Mouse (Mus musculus) intestine, embryonic 15.5 days (tissue): Measurements from ENCODE around the gene Pde6b. TPM values are rescaled to one million over a fixed set of nuclear protein-coding genes. Genes with fewer than 3 reads are reported as not detected.

Experiments used
- ATAC-seq: fragments of 200-750 bp; cut with Nextera tagmentation; 2 replicates; pipeline ENCODE4 v1.8.0; 2017; ENCODE audit warnings: moderate TSS enrichment, moderate library complexity
- H3K27ac ChIP-seq: fragments of 300-500 bp; sonication (generic); 2 replicates; pipeline ENCODE4 v1.5.1; 2015; ENCODE audit warnings: mild to moderate bottlenecking, inconsistent platforms
- H3K27me3 ChIP-seq: fragments of 300-500 bp; sonication (generic); replicated peaks from 2 replicates; pipeline ENCODE4 v1.6.1; 2015; ENCODE audit warnings: inconsistent platforms
- H3K36me3 ChIP-seq: fragments of 300-500 bp; sonication (generic); 2 replicates; pipeline ENCODE4 v1.6.1; 2015; ENCODE audit warnings: inconsistent platforms
- H3K4me1 ChIP-seq: fragments of 300-500 bp; sonication (generic); replicated peaks from 2 replicates; pipeline ENCODE4 v1.6.1; 2015; ENCODE audit warnings: inconsistent platforms
- H3K4me2 ChIP-seq: fragments of 300-500 bp; sonication (generic); replicated peaks from 2 replicates; pipeline ENCODE4 v1.6.1; 2015; ENCODE audit warnings: mild to moderate bottlenecking, inconsistent platforms
- H3K4me3 ChIP-seq: fragments of 300-500 bp; sonication (generic); replicated peaks from 2 replicates; pipeline ENCODE4 v1.5.1; 2015; ENCODE audit warnings: inconsistent platforms
- H3K9ac ChIP-seq: fragments of 300-500 bp; sonication (generic); 2 replicates; pipeline ENCODE4 v1.6.1; 2015; ENCODE audit warnings: inconsistent platforms
- H3K9me3 ChIP-seq: fragments of 300-500 bp; sonication (generic); 2 replicates; pipeline ENCODE4 v1.6.1; 2016; ENCODE audit warnings: inconsistent platforms
- WGBS: fragments of 180-500 bp; shearing (Covaris S2); methylation state at CpG from one replicate; pipeline ENCODE4 v1.1.7; 2015; 5-methylcytosine and 5-hydroxymethylcytosine counted together
- polyA plus RNA-seq: library from polyadenylated mRNA; unstranded; fragments of >200 nt; fragmentation: Nextera tagmentation; extraction: Ambion mirVana; gene quantifications from 2 replicates; pipeline ENCODE4 v1.2.1, GENCODE M21; 2015

Pde6b gene
- polyA plus RNA-seq, 1 experiment from 2014 or later: 0.09 TPM

DNA sequence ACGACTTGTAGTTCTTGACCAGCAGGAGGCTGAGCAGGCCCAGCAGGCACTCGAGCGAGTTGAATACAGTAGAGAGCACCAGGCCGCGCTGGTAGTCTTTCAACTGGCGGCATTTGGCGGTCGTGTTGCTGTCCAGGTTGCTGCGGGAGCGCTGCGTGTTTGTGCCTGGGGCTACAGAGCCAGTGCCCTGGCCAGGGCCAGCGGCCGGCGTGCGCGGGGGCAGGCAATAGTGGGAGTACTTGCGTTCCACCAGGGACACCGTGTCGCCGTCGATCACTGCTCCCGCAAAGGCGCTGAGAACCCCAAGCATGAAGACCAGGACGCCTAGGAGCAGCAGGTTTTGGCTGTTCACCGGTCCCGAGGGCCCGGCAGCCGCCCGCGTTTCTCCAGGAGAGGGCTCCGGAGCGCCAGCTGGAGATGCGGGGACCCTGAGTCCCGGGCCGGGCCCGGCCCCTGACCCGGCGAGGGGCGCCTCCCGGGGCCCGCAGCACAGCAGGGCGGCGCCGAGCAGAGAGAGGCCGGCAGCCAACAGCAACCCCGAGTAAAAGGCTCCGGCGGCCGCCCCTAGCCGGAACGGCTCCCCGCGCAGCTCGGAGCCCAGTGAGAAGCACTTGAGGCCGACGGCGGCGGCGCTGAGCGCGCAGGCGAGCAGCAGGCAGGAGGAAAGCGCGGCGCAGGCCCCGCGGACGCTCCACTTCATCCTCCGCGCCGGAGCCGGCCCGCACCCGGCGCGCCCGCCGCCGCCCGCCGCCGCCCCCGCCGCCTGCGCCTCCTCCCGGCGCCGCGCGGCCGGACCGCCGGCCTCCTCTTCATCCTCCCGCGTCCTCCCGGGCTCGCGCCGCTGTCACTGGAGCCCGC, 21.0 kb upstream of the Pde6b start:
- H3K9ac ChIP-seq: peak overlapping the region; percentile 36
- no peak overlapping the region for H3K27ac ChIP-seq
- H3K4me1 ChIP-seq: peaks cover 28% of the 10 kb centered on the region
- no peaks in the 10 kb centered on the region for H3K9me3 ChIP-seq
- ATAC-seq: peak; percentile 65
- under 1% methylated on average over 68 of the region's 100 CpGs for WGBS
- H3K4me2 ChIP-seq: peak overlapping the region; percentile 98
- H3K4me3 ChIP-seq: peak overlapping the region; percentile 53
- peaks cover 83% of the 10 kb centered on the region for H3K27me3 ChIP-seq
- no peaks in the 10 kb centered on the region for H3K36me3 ChIP-seq

DNA sequence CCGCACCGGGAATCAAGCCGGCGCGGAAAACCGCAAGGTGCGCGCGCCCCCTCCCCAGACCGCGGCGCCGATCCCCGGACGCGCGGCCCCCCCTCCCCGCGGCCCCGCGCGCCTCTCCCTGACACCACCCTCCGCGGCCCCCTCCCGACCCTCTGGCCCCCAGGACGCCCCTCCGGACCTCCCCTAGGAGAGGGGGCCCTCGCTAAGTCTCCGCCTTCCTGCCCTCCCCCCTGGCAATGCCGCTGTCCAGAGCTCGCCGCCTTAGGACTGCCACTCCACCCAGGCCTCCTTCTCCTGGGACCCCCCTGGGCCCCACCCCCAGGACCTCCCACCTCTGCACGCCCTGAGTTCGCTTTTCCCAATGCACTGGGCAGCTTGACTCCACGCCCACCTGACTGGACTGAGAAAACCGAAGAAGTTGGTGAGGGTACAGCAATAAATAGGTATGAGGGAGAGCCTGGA, 20.3 kb upstream of the Pde6b start, which contains the start of gene Gm42517:
TSS of gene Gm42517 (minus strand) at position 52 of the 462 bp plus-strand sequence.
- 0 out of 2 replicates have a peak, but pooled peaks have one; percentile 9 for ATAC-seq
- peak within 1 kb of the TSS; percentile 36 for H3K9ac ChIP-seq
- peak within 1 kb of the TSS; percentile 98 for H3K4me2 ChIP-seq
- H3K9me3 ChIP-seq: no peaks in the 10 kb centered on the region
- H3K4me3 ChIP-seq: peak within 1 kb of the TSS; percentile 53
- H3K36me3 ChIP-seq: no peaks in the 10 kb centered on the region
- H3K27ac ChIP-seq: no peak within 1 kb of the TSS
- 3% methylated on average over 23 of the region's 36 CpGs for WGBS
- peaks cover 85% of the 10 kb centered on the region for H3K27me3 ChIP-seq
- H3K4me1 ChIP-seq: peaks cover 28% of the 10 kb centered on the region

DNA sequence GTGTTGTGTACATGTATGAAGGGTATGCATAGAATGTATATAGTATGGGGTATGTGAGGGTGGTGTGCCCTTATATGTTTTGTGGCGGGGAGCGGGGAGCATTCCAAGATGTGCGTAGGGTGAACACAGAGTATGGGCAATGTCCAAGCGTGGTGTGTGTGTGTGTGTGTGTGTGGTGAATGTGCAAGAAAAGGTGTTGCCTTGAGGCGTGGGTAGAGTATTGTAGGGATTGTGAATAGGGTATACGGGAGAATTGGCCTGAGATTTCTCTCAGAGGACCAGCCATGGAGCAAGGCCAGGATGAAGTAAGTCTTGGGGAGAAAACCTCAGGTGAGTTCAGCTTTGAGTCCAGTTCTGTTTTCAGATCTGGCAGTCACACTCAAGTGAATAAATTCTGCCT, 19.7 kb upstream of the Pde6b start:
- ATAC-seq: no peak
- Histone ChIP-seq H3K27me3 (peaks cover 80% of the 10 kb centered on the region), H3K36me3 (no peaks in the 10 kb centered on the region), H3K4me1 (peaks cover 28% of the 10 kb centered on the region), H3K27ac (no peak overlapping the region), H3K9ac (no peak overlapping the region), H3K4me2 (peak overlapping the region; percentile 98), H3K9me3 (no peaks in the 10 kb centered on the region), H3K4me3 (peak overlapping the region; percentile 53)
- WGBS: 9% methylated on average over 6 of the region's 6 CpGs

DNA sequence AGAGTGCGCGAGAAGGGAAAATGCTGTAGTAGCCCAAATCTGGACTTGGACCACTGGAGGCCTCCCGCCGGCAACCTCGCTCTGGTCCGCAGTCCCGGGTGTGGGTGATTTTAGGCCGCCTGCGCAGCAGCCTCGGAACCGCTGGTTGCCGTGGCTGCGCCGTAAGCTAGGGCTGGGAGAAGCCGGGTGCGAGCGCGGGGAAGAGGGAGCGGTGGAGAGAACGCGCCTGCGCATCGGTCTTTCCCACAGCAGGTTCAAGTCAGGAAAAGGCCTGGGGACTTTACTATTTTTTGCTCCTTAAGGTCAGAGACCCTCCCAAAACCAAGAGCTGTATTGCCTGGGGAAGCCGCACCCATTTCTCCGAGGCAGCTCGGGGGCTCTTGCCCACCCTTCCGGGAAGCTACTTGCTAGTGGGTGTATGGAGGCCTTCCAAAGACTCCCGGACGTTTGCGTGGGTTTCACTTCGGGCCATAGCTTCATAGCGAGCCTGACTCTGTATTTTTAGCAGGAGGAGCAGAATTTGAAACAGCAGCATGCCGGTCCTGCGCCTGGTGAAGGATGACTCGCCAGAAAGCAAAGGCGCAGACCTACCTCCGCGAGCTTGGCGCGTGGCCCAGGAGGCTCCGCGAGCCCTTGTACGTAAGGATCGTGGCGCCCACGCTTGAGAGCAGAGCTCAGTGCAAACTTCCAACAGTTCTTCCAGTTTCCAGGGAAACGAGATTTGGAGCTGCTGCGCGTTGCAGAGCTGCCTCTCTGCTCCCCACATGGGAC, 19.2 kb upstream of the Pde6b start:
- under 1% methylated on average over 49 of the region's 49 CpGs for WGBS
- Histone ChIP-seq H3K9me3 (no peaks in the 10 kb centered on the region), H3K27ac (no peak overlapping the region), H3K4me1 (peaks cover 28% of the 10 kb centered on the region), H3K4me2 (peak overlapping the region; percentile 98), H3K27me3 (peaks cover 75% of the 10 kb centered on the region), H3K9ac (no peak overlapping the region), H3K4me3 (peak overlapping the region; percentile 53), H3K36me3 (no peaks in the 10 kb centered on the region)
- ATAC-seq: no peak

DNA sequence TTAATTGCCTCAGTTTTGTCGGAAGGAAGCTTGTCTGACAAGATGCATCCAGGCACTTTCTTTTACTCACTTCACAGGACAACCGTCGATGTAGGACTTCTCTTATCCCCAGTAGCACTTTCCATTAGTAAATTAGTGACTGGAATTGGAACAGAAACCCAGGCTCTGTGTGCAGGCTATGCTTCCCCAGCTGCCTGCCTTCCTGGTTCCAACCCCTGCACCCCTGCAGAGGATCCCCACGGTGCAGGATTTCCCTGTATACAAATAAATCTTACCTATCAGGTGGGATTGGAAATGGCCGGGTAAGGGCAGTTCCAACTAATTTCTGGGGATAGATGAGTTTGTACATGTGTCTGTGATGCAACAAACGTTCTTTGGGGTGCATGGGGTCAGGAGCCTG, 18.2 kb upstream of the Pde6b start:
- H3K9ac ChIP-seq: no peak overlapping the region
- no peak for ATAC-seq
- H3K27me3 ChIP-seq: peaks cover 66% of the 10 kb centered on the region
- 2% methylated on average over 6 of the region's 6 CpGs for WGBS
- H3K4me3 ChIP-seq: no peak overlapping the region
- H3K4me2 ChIP-seq: no peak overlapping the region
- peaks cover 28% of the 10 kb centered on the region for H3K4me1 ChIP-seq
- H3K36me3 ChIP-seq: no peaks in the 10 kb centered on the region
- no peaks in the 10 kb centered on the region for H3K9me3 ChIP-seq
- no peak overlapping the region for H3K27ac ChIP-seq

DNA sequence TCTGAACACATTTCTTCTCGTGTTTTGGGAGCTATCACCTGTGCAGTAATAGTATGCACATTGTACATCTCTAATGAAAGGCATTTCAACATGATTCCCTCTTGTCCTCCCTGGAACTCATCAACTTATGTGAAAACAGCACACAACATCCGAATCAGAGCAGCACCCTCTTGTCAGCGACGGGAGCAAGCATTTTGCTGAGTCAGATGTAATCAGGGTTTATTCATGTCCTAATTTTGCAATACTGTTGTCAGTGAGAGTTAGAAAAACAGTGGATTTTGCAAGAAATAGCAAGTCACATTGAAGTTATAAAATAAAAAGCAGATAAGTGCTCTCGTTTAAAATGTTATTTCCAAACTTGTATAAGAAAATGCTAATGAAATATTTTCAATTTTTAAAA, 14.1 kb upstream of the Pde6b start:
- no peak overlapping the region for H3K4me2 ChIP-seq
- no peak overlapping the region for H3K9ac ChIP-seq
- WGBS: 71% methylated on average over 5 of the region's 5 CpGs
- H3K27ac ChIP-seq: no peak overlapping the region
- H3K27me3 ChIP-seq: peaks cover 27% of the 10 kb centered on the region
- no peaks in the 10 kb centered on the region for H3K9me3 ChIP-seq
- no peaks in the 10 kb centered on the region for H3K36me3 ChIP-seq
- peaks cover 4% of the 10 kb centered on the region; the same call in 1 of the 2 replicates for H3K4me1 ChIP-seq
- H3K4me3 ChIP-seq: no peak overlapping the region
- ATAC-seq: no peak

DNA sequence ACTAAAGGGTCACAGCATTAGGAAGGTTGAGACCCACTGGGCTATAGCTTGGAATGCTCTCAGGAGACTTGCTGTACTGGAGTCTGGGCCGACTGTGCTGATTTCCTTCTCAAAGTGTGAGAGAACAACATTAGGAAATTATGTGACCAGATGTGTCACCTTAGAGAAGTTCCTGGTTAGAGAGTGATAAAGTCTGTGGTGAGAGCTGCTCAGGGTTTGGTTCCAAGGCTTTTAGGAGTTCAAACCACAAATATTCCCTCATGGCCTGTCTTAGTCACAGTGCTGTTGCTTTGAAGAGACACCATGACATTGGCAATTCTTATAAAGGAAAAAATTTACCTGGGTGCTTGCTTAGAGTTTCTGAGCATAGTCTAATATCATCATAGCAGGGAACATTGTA, 12.1 kb upstream of the Pde6b start:
- WGBS: 67% methylated on average over 1 of the region's 1 CpGs
- no peak for ATAC-seq
- H3K4me2 ChIP-seq: no peak overlapping the region

DNA sequence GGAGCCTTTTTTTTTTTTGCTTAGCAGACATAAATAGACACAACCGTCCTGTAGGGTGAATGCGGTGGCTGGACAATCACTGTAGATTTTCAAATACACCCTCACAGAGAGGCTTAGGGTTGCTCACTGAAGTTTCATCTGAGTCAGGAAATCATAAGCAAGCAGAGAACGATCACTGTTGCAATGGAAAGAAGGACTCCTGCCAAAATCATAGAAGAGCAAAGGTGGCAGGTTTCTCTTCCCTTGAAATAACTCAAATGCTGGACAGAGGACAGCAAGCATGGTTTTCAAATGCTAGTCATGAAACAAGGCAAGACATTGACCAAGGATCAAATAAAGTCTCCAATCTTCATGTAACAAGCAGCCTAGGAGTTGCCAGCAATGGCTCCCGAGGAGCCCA, 9.8 kb upstream of the Pde6b start:
- H3K4me1 ChIP-seq: no peaks in the 10 kb centered on the region
- H3K36me3 ChIP-seq: no peaks in the 10 kb centered on the region
- no peak overlapping the region for H3K9ac ChIP-seq
- no peaks in the 10 kb centered on the region for H3K9me3 ChIP-seq
- H3K27me3 ChIP-seq: no peaks in the 10 kb centered on the region
- no peak overlapping the region for H3K4me2 ChIP-seq
- no peak overlapping the region for H3K27ac ChIP-seq
- 86% methylated on average over 4 of the region's 4 CpGs for WGBS
- ATAC-seq: no peak
- H3K4me3 ChIP-seq: no peak overlapping the region

More for the DNA sequence above, 12.1 kb upstream of the Pde6b start:
- no peak overlapping the region for H3K27ac ChIP-seq
- no peaks in the 10 kb centered on the region for H3K9me3 ChIP-seq
- no peak overlapping the region for H3K9ac ChIP-seq
- no peaks in the 10 kb centered on the region for H3K4me1 ChIP-seq
- no peak overlapping the region for H3K4me3 ChIP-seq
- H3K36me3 ChIP-seq: no peaks in the 10 kb centered on the region
- H3K27me3 ChIP-seq: peaks cover 8% of the 10 kb centered on the region

DNA sequence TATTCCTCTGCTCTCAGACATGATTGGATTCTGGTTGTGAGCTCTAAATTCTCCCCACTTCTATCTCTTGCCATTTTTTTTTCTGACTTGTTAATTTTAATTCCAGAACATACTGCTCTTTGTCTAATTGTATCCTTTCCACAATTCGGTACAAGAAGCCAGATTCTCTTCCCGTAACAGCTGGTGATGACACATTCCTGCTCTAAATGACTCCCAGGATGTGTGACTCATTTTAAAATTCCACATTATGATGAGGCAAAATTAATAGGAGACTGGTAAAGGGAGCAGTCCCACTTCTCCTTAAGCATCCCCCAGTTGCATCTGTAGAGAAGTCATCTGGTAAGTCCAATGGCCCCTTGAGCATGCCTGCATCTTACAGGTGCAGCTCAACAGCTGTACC, 2.6 kb upstream of the Pde6b start:
- H3K4me1 ChIP-seq: no peaks in the 10 kb centered on the region
- H3K9ac ChIP-seq: no peak overlapping the region
- no peak overlapping the region for H3K4me2 ChIP-seq
- ATAC-seq: no peak
- no peak overlapping the region for H3K4me3 ChIP-seq
- WGBS: 80% methylated on average over 2 of the region's 2 CpGs
- H3K36me3 ChIP-seq: no peaks in the 10 kb centered on the region
- no peak overlapping the region for H3K27ac ChIP-seq
- H3K27me3 ChIP-seq: no peaks in the 10 kb centered on the region
- no peaks in the 10 kb centered on the region for H3K9me3 ChIP-seq

DNA sequence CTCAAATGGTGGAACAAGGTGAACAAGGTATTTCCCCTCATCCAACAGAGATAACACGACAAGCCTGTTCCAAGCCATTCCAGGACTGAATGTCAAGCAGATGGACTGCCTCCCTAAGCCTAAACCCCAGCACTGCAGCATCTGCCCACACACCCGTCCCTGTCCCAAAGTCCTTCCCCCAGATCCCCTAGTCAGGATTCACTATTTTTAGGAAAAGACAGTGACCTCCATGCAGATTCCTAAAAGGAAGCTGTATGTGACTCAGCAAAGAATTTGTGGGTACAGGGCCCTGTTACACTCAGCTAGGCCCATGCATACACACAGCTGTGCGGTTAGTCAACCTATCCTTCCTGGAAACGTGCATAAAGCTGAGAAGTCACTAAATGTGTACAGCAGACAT, 1.7 kb upstream of the Pde6b start:
- ATAC-seq: no peak
- Histone ChIP-seq H3K4me1 (no peaks in the 10 kb centered on the region), H3K4me2 (no peak overlapping the region), H3K27me3 (no peaks in the 10 kb centered on the region), H3K9ac (no peak overlapping the region), H3K9me3 (no peaks in the 10 kb centered on the region), H3K27ac (no peak overlapping the region), H3K36me3 (no peaks in the 10 kb centered on the region), H3K4me3 (no peak overlapping the region)
- 76% methylated on average over 4 of the region's 4 CpGs for WGBS

DNA sequence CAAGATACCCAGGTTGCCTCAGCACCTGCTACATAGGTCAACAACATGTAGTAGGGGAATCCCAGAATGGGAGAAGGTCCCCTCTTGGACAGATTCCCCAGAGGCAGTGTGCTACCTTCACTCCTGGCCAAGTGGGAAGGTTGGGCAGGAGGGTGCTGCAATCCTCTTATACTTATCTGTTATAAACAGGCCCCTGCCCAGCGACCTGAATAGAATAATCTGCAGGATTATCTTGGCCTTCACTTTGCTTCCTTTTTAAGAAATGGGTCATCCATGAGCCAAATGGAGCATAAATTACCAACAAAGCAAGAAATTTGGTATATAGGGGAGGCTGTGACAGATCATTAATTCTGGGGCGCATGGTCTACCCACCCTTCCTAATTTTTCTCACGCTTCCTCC, 1.6 kb downstream of the Pde6b start:
- H3K9ac ChIP-seq: no peak overlapping the region
- no peaks in the 10 kb centered on the region for H3K27me3 ChIP-seq
- H3K4me3 ChIP-seq: no peak overlapping the region
- H3K4me1 ChIP-seq: no peaks in the 10 kb centered on the region
- no peaks in the 10 kb centered on the region for H3K9me3 ChIP-seq
- 78% methylated on average over 3 of the region's 3 CpGs for WGBS
- H3K27ac ChIP-seq: no peak overlapping the region
- ATAC-seq: no peak
- no peaks in the 10 kb centered on the region for H3K36me3 ChIP-seq
- no peak overlapping the region for H3K4me2 ChIP-seq

DNA sequence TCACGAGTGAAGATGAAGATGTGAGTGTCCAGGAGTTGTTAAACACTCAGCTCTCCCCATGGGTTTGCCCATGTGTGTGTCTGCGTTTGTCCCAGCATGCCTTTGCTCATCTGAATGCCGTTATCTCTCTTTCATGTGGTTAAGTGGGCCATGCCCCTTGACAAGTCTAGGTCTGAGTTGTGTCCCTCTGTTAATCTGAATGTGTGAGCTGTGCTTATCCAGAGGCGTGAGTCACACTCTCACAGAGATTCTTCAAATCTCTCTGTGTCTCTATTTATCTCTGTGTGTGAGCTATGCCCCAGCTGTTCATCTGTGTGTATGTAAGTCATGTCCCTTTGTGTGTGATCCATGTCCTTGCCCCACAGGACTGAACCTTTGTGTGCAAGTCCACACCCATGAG, 15.3 kb downstream of the Pde6b start:
- no peak overlapping the region for H3K4me3 ChIP-seq
- H3K4me1 ChIP-seq: no peaks in the 10 kb centered on the region
- no peak overlapping the region for H3K27ac ChIP-seq
- no peak overlapping the region for H3K9ac ChIP-seq
- WGBS: 73% methylated on average over 4 of the region's 4 CpGs
- H3K27me3 ChIP-seq: no peaks in the 10 kb centered on the region
- H3K4me2 ChIP-seq: no peak overlapping the region
- H3K36me3 ChIP-seq: no peaks in the 10 kb centered on the region
- no peak for ATAC-seq
- no peaks in the 10 kb centered on the region for H3K9me3 ChIP-seq
